Mouse (Mus musculus) ovary, postnatal 10 days (tissue): ENCODE data around the gene Sbf1.

Experiments used
- DNase-seq: peaks from one replicate; pipeline ENCODE4 v3.0.0; 2022; ENCODE audit warnings: low spot score

The Sbf1 gene

DNA sequence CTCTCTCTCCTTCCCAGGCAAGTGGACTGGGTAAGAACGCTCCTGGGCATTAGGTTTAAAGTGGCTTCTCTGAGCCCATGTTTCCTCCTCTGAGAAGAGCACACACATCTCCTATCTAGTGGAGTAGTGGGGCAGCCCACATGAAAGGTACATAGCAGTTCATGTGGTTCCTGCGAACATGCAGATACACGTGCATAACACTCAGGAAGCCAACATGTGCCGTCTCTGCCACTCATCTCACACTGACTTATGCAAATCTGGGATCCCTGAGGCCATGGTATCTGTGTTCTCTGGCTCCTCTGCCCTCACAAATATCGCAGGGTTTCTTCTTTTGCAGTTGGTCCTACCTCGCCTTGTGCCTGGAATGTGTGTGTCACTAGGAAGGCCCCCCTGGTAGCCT lies 32.6 kb downstream of the Sbf1 start:
- DNase-seq: no peak

DNA sequence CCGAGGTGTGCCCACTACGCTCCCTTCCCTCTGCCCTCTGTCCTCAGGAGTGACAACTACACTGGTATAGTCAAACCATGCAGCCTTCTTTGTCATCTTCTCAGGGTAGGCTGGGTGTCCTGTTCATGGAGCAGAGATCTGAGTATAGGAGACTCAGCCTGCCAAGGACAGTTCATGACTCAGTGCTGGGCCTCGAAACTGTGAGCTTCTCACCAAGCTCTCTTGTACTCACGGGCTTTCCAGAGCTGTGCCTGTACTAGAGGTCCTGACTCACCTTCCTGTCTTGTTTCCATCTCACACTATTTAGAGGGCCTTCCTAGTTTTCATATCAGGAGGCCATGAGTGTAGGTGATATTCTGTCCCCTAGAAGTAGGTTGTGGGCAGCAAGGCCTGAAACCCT lies 37.7 kb downstream of the Sbf1 start:
- DNase-seq: no peak

DNA sequence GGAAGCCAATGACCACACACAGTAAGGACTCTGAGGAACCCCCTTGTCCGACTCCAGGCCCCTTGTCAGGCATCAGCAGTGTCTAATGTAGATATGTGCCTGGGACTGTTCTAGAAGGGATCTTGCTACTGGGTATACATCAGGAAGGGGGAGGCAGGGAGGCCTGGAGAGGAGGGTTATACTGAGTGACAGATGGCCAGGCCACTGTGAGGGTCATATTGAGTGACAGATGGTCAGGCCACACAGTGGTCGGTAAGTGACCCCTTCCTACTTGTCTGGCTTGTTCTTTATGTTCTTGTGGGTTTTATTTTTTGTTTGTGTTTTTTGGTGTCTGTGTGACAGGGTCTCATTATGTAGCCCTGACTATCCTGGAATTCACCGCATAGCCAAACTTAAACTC lies 39.6 kb downstream of the Sbf1 start:
- no peak for DNase-seq

GRCm38 (mm10) chr15:89264485-89264884 lies 50.6 kb downstream of the Sbf1 start:
- no peak for DNase-seq

- no peak for DNase-seq
Measured at GRCm38 (mm10) chr15:89258997-89259396, 56.1 kb downstream of the Sbf1 start.

GRCm38 (mm10) chr15:89255330-89255729 lies 59.8 kb downstream of the Sbf1 start:
- no peak for DNase-seq

- no peak for DNase-seq
Measured at GRCm38 (mm10) chr15:89249063-89249462, 66.0 kb downstream of the Sbf1 start.

GRCm38 (mm10) chr15:89241025-89241424 lies 74.1 kb downstream of the Sbf1 start:
- DNase-seq: no peak

DNA sequence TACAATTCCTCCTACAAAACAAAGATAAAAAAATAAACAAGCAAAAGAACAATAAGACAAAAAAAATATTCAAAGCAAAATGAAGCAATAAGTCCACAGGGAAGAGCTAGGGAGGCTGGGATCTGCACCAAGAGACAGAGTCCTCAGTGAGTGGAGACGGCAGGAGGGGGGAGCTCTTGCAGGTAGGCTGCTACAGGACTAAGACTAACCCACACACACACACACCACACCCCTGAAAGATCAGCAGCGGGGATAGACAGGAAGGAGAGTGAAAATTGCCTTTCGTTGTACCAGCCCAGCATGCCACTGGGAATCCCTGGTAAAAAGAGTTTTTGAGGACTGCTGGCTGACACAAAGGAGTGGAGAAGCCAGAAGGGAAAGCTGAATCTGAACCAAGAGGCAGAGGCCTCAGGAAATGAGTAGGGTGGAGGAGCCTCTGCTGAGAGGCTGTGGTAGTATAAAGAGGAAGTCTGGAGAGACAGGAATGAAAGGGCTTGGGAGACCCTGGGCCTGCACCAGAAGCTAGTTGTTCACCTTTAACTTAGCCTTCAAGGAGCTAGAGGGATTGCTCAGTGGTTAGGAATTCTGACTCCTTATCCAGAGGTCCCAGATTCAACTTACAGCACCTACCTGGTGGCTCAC lies 75.2 kb downstream of the Sbf1 start:
- no peak for DNase-seq
